Mouse (Mus musculus) embryo, embryonic 10 days (tissue): Measurements from ENCODE around the gene Col27a1.

Experiments used
- DNase-seq: peaks from one replicate; pipeline ENCODE4 v3.0.0-alpha.2; 2015; ENCODE audit warnings: low spot score

The Col27a1 gene

GRCm38 (mm10) chr4:63225373-63225772 is 11.6 kb downstream of the Col27a1 start:
- no peak for DNase-seq

GRCm38 (mm10) chr4:63226164-63226882 is 12.5 kb downstream of the Col27a1 start:
- DNase-seq = no peak

- no peak for DNase-seq
Observed at GRCm38 (mm10) chr4:63226883-63227235, 13.1 kb downstream of the Col27a1 start.

GRCm38 (mm10) chr4:63228943-63229342 is 15.1 kb downstream of the Col27a1 start:
- no peak for DNase-seq

- no peak for DNase-seq
Observed at GRCm38 (mm10) chr4:63229991-63230581, 16.3 kb downstream of the Col27a1 start.

- no peak for DNase-seq
Observed at GRCm38 (mm10) chr4:63231121-63231520, 17.3 kb downstream of the Col27a1 start.

GRCm38 (mm10) chr4:63232542-63233020 is 18.8 kb downstream of the Col27a1 start:
- DNase-seq = no peak

GRCm38 (mm10) chr4:63233557-63234452 is 20.0 kb downstream of the Col27a1 start:
- no peak for DNase-seq

GRCm38 (mm10) chr4:63234852-63235251 is 21.0 kb downstream of the Col27a1 start:
- no peak for DNase-seq

- DNase-seq = peak; percentile 39
Observed at GRCm38 (mm10) chr4:63236235-63236634, 22.4 kb downstream of the Col27a1 start.

GRCm38 (mm10) chr4:63237225-63237624 is 23.4 kb downstream of the Col27a1 start:
- no peak for DNase-seq

GRCm38 (mm10) chr4:63238141-63238540 is 24.3 kb downstream of the Col27a1 start:
- no peak for DNase-seq

- no peak for DNase-seq
Observed at GRCm38 (mm10) chr4:63238722-63239121, 24.9 kb downstream of the Col27a1 start.

- DNase-seq = no peak
Observed at GRCm38 (mm10) chr4:63241031-63241430, 27.2 kb downstream of the Col27a1 start.

- DNase-seq = no peak
Observed at GRCm38 (mm10) chr4:63247991-63248390, 34.2 kb downstream of the Col27a1 start.

GRCm38 (mm10) chr4:63248951-63249350 is 35.1 kb downstream of the Col27a1 start:
- no peak for DNase-seq

GRCm38 (mm10) chr4:63251760-63252159 is 38.0 kb downstream of the Col27a1 start:
- DNase-seq = no peak

- DNase-seq = no peak
Observed at GRCm38 (mm10) chr4:63253716-63254115, 39.9 kb downstream of the Col27a1 start.

GRCm38 (mm10) chr4:63254151-63254550 is 40.3 kb downstream of the Col27a1 start:
- DNase-seq = no peak

GRCm38 (mm10) chr4:63256371-63256770 is 42.6 kb downstream of the Col27a1 start:
- DNase-seq = no peak

- no peak for DNase-seq
Observed at GRCm38 (mm10) chr4:63257346-63257745, 43.5 kb downstream of the Col27a1 start.

- no peak for DNase-seq
Observed at GRCm38 (mm10) chr4:63258096-63258495, 44.3 kb downstream of the Col27a1 start.

GRCm38 (mm10) chr4:63259066-63259465 is 45.3 kb downstream of the Col27a1 start:
- no peak for DNase-seq
